Mouse (Mus musculus) testis, adult 2 months (tissue): ENCODE measurements around the gene Snx9. TPM values are rescaled to one million over a fixed set of nuclear protein-coding genes. Genes with fewer than 3 reads are reported as not detected.

Experiments used
- H3K27ac ChIP-seq: fragments of 200-500 bp; 2 replicates; pipeline ENCODE4 v1.5.1; 2012; ENCODE audit warnings: low read depth, low read length; ENCODE audit not compliant: control insufficient read depth, insufficient read depth
- H3K27me3 ChIP-seq: fragments of 200-500 bp; 2 replicates; pipeline ENCODE4 v1.6.1; 2012; ENCODE audit warnings: mild to moderate bottlenecking, low read length, moderate library complexity; ENCODE audit not compliant: control insufficient read depth, insufficient read depth
- H3K36me3 ChIP-seq: fragments of 200-500 bp; 2 replicates; pipeline ENCODE4 v1.6.1; 2012; ENCODE audit warnings: mild to moderate bottlenecking, low read length; ENCODE audit not compliant: control insufficient read depth, insufficient read depth
- H3K4me1 ChIP-seq: fragments of 200-500 bp; 2 replicates; pipeline ENCODE4 v1.6.1; 2012; ENCODE audit warnings: low read length; ENCODE audit not compliant: control insufficient read depth, insufficient read depth
- H3K4me3 ChIP-seq: fragments of 200-500 bp; 2 replicates; pipeline ENCODE4 v1.5.1; 2012; ENCODE audit warnings: low read depth, mild to moderate bottlenecking, low read length, moderate library complexity, mixed read lengths; ENCODE audit not compliant: control insufficient read depth
- CTCF ChIP-seq: fragments of 200-500 bp; IDR thresholded peaks from 2 replicates; pipeline ENCODE4 v1.5.1; 2012; ENCODE audit warnings: low read depth, mild to moderate bottlenecking, inconsistent platforms, low read length, moderate library complexity; ENCODE audit not compliant: control insufficient read depth, insufficient read depth, insufficient replicate concordance
- POLR2A ChIP-seq: fragments of 200-500 bp; IDR thresholded peaks from 2 replicates; pipeline ENCODE4 v1.6.1; 2012; ENCODE audit warnings: low read depth, mild to moderate bottlenecking, inconsistent platforms, low read length, moderate library complexity; ENCODE audit not compliant: control insufficient read depth
- polyA plus RNA-seq: library from polyadenylated mRNA; depleted of rRNA; stranded (reverse); fragments of >200 nt; gene quantifications from 2 replicates; pipeline ENCODE4 v1.2.3, GENCODE M21; 2012

The Snx9 gene
- polyA plus RNA-seq, 1 experiment, result 7.1 TPM

GRCm38 (mm10) chr17:5798221-5798801 is 42.8 kb upstream of the Snx9 start:
- Histone ChIP-seq H3K27ac (no peak overlapping the region), H3K4me1 (no peaks in the 10 kb centered on the region), H3K27me3 (no peaks in the 10 kb centered on the region), H3K4me3 (no peak overlapping the region), H3K36me3 (no peaks in the 10 kb centered on the region)
- TF ChIP-seq POLR2A (no peak), CTCF (no peak)

GRCm38 (mm10) chr17:5798900-5799299 is 42.2 kb upstream of the Snx9 start:
- TF ChIP-seq POLR2A, result no peak
- no peak for TF ChIP-seq CTCF
- H3K4me1 ChIP-seq, result no peaks in the 10 kb centered on the region
- no peaks in the 10 kb centered on the region for H3K36me3 ChIP-seq
- H3K4me3 ChIP-seq, result no peak overlapping the region
- H3K27ac ChIP-seq, result no peak overlapping the region
- H3K27me3 ChIP-seq, result no peaks in the 10 kb centered on the region

GRCm38 (mm10) chr17:5799396-5800021 is 41.6 kb upstream of the Snx9 start:
- no peaks in the 10 kb centered on the region for H3K4me1 ChIP-seq
- no peak overlapping the region for H3K27ac ChIP-seq
- no peak for TF ChIP-seq POLR2A
- no peaks in the 10 kb centered on the region for H3K27me3 ChIP-seq
- no peak overlapping the region for H3K4me3 ChIP-seq
- no peaks in the 10 kb centered on the region for H3K36me3 ChIP-seq

- TF ChIP-seq CTCF (no peak), POLR2A (no peak)
These were observed 40.9 kb upstream of the Snx9 start for GRCm38 (mm10) chr17:5800254-5800653.

GRCm38 (mm10) chr17:5800824-5801560 is 40.1 kb upstream of the Snx9 start:
- H3K4me1 ChIP-seq, result no peaks in the 10 kb centered on the region
- H3K27ac ChIP-seq, result no peak overlapping the region
- no peaks in the 10 kb centered on the region for H3K27me3 ChIP-seq
- no peaks in the 10 kb centered on the region for H3K36me3 ChIP-seq
- TF ChIP-seq POLR2A, result no peak
- no peak for TF ChIP-seq CTCF
- no peak overlapping the region for H3K4me3 ChIP-seq

More at GRCm38 (mm10) chr17:5800254-5800653, 40.9 kb upstream of the Snx9 start:
- Histone ChIP-seq H3K36me3 (no peaks in the 10 kb centered on the region), H3K27ac (no peak overlapping the region), H3K4me1 (no peaks in the 10 kb centered on the region), H3K4me3 (no peak overlapping the region), H3K27me3 (no peaks in the 10 kb centered on the region)

GRCm38 (mm10) chr17:5801761-5802655 is 39.1 kb upstream of the Snx9 start:
- Histone ChIP-seq H3K36me3 (no peaks in the 10 kb centered on the region), H3K4me3 (no peak overlapping the region), H3K4me1 (no peaks in the 10 kb centered on the region), H3K27me3 (no peaks in the 10 kb centered on the region), H3K27ac (no peak overlapping the region)
- TF ChIP-seq POLR2A (no peak), CTCF (no peak)

- Histone ChIP-seq H3K27me3 (no peaks in the 10 kb centered on the region), H3K27ac (no peak overlapping the region), H3K36me3 (no peaks in the 10 kb centered on the region), H3K4me3 (no peak overlapping the region), H3K4me1 (no peaks in the 10 kb centered on the region)
- TF ChIP-seq CTCF, result no peak
- no peak for TF ChIP-seq POLR2A
These were observed 38.5 kb upstream of the Snx9 start for GRCm38 (mm10) chr17:5802656-5802955.
